In the genomic region with DNA sequence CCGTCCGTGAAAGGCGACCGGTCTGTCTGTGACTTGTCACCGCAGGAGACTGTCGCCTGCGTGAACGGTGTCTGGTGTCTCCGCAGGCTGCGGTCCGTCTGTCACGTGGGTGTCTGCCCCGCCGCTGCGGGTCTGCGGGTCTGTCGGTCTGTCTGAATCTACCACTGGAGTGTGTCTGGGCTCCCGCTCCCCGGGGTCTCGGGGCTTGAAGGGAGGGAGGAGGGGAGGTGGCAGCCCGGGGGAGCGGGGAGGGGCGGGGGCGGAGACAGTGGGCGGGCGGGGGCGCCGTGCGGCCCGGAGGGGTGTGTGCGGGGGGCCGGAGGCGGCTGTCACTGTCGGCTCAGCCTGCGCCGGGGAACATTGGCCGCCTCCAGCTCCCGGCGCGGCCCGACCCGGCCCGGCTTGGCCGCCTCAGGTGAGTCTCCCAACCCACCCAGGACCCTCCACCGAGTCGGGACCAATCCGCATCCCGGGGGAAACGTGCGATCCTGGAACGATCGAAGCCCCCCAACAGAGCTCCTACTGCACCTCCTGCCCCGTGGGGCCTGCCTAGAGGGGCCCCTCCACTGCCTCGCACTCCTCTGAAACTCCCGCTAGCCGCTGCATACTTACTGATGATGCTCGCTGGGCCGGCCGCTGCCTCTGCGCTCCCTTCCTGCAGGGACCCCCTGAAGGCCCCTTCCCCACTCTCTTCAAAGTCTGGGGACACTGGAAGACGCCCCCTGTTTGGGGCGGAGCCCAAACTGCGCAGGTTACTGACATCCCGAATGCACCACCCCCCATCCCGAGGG, we compare ENCODE assay signal across 8 mouse cellular contexts. TPM values are rescaled to one million over a fixed set of nuclear protein-coding genes. Genes with fewer than 3 reads are reported as not detected.
DNase-seq lines count a peak whose midpoint lies in the region; ATAC-seq and TF ChIP-seq lines count a peak whose summit lies in the region.

No protein-coding gene starts in this region.

- 0 out of 2 replicates have a peak, but pooled peaks have one; percentile 31 for ATAC-seq in hindbrain, embryonic 13.5 days (ENCODE audit: low FRiP score)
- ATAC-seq in limb, embryonic 15.5 days (ENCODE audit: insufficient number of reproducible peaks, low FRiP score, low TSS enrichment, low read depth), result no peak

- no peak overlapping the region for H3K4me3 ChIP-seq in CH12.LX (replicated peaks in 1 of 3; ENCODE audit: low read depth in 2 of 3, low read length in 2 of 3, poor library complexity in 1 of 3)
- H3K4me3 ChIP-seq in cortical plate, adult 2 months (ENCODE audit: insufficient read depth, low read length), result peak overlapping the region; percentile 44
- H3K4me3 ChIP-seq in hindbrain, embryonic 13.5 days, result peak overlapping the region; percentile 49
- peak overlapping the region; percentile 41 for H3K4me3 ChIP-seq in limb, embryonic 15.5 days

- no peak for TF ChIP-seq RAD21 in CH12.LX (IDR thresholded peaks at IDR 0.05; ENCODE audit: low read depth, low read length)

- H3K27me3 ChIP-seq in CH12.LX (replicated peaks), result peaks cover 33% of the 10 kb centered on the region
- peaks cover 47% of the 10 kb centered on the region for H3K27me3 ChIP-seq in hindbrain, embryonic 13.5 days
- peaks cover 65% of the 10 kb centered on the region for H3K27me3 ChIP-seq in limb, embryonic 15.5 days

- TF ChIP-seq EP300 in CH12.LX (IDR thresholded peaks at IDR 0.05; ENCODE audit: low read length), result no peak

- WGBS in hindbrain, embryonic 13.5 days, result 0% methylated on average over 44 of the region's 65 CpGs
- under 1% methylated on average over 46 of the region's 65 CpGs for WGBS in limb, embryonic 15.5 days

- no peak for TF ChIP-seq POLR2A in CH12.LX (IDR thresholded peaks at IDR 0.05; ENCODE audit: low read depth, low read length)
- no peak; the same call in 1 of the 2 replicates for TF ChIP-seq POLR2A in cortical plate, adult 2 months (IDR thresholded peaks at IDR 0.05; ENCODE audit: extremely low read depth, insufficient read depth, low read length)

- H3K4me1 ChIP-seq in CH12.LX (ENCODE audit: control insufficient read depth in 1 of 2, insufficient read depth in 2 of 2), result peaks cover 14 to 44% of the 10 kb centered on the region in 2 experiments; a peak in 3 of 4 replicates
- no peaks in the 10 kb centered on the region for H3K4me1 ChIP-seq in cortical plate, adult 2 months (ENCODE audit: control insufficient read depth, insufficient read depth, low read length)
- H3K4me1 ChIP-seq in hindbrain, embryonic 13.5 days (replicated peaks), result peaks cover 49% of the 10 kb centered on the region
- H3K4me1 ChIP-seq in limb, embryonic 15.5 days, result peaks cover 34% of the 10 kb centered on the region

- dilution Hi-C loops in CH12.LX (cut with MboI; ENCODE audit: extremely low pct_ligation_motif_present, extremely low pct_unique_long_range_greater_than_20kb, low sequenced_read_pairs), result no loop called here

- no peak overlapping the region for H3K9ac ChIP-seq in CH12.LX (ENCODE audit: insufficient read depth, low read depth)
- H3K9ac ChIP-seq in hindbrain, embryonic 13.5 days, result peak overlapping the region; percentile 81
- peak overlapping the region; percentile 31 for H3K9ac ChIP-seq in limb, embryonic 15.5 days

- no peaks in the 10 kb centered on the region for H3K79me2 ChIP-seq in CH12.LX (replicated peaks; ENCODE audit: control insufficient read depth, extremely low read depth, insufficient read depth, poor library complexity, severe bottlenecking)

- DNase-seq in gastrocnemius, adult 18-20 months (ENCODE audit: low spot score), result peak; percentile 33
- no peak for DNase-seq in gastrocnemius, postnatal 36 days
- no peak for DNase-seq in CH12.LX (ENCODE audit: extremely low read depth)
- peak; percentile 59 for DNase-seq in retina, postnatal 1 day
- no peak for DNase-seq in urinary bladder, postnatal 25 days (ENCODE audit: low spot score)

- H3K4me2 ChIP-seq in CH12.LX (ENCODE audit: insufficient read depth, low read depth, poor library complexity, severe bottlenecking), result peak overlapping the region; percentile 33; the same call in 1 of the 2 replicates
- H3K4me2 ChIP-seq in hindbrain, embryonic 13.5 days, result peak overlapping the region; percentile 89
- peak overlapping the region; percentile 88 for H3K4me2 ChIP-seq in limb, embryonic 15.5 days

- intact Hi-C loops in gastrocnemius, postnatal 36 days (cut with DNase I), result loop anchor here (2.0 kb wide), 1 partner anchor 157 kb away; no protein-coding TSS in a partner anchor

- TF ChIP-seq CTCF in CH12.LX (conservative IDR thresholded peaks at IDR 0.05 in 1 of 2, IDR thresholded peaks at IDR 0.05 in 1 of 2; ENCODE audit: low read depth in 2 of 2, low read length in 2 of 2), result no peak
- TF ChIP-seq CTCF in cortical plate, adult 2 months (IDR thresholded peaks at IDR 0.05; ENCODE audit: extremely low read depth, insufficient read depth, low read length), result no peak

- peaks cover 7% of the 10 kb centered on the region for H3K9me3 ChIP-seq in CH12.LX (replicated peaks; ENCODE audit: low read length)
- no peaks in the 10 kb centered on the region for H3K9me3 ChIP-seq in hindbrain, embryonic 13.5 days
- no peaks in the 10 kb centered on the region for H3K9me3 ChIP-seq in limb, embryonic 15.5 days

- in situ Hi-C loops in CH12.LX (cut with MboI; ENCODE audit: low pct_ligation_motif_present, low pct_unique_long_range_greater_than_20kb, low sequenced_read_pairs), result no loop called here

- H3K36me3 ChIP-seq in CH12.LX (replicated peaks in 1 of 2; ENCODE audit: control insufficient read depth in 1 of 2, insufficient read depth in 1 of 2, low read length in 1 of 2), result no peaks in the 10 kb centered on the region
- H3K36me3 ChIP-seq in hindbrain, embryonic 13.5 days, result no peaks in the 10 kb centered on the region
- no peaks in the 10 kb centered on the region for H3K36me3 ChIP-seq in limb, embryonic 15.5 days

- H3K27ac ChIP-seq in CH12.LX (ENCODE audit: insufficient read depth, low read depth), result no peak overlapping the region
- H3K27ac ChIP-seq in cortical plate, adult 2 months (ENCODE audit: insufficient read depth, low read length), result peak overlapping the region; percentile 83
- H3K27ac ChIP-seq in hindbrain, embryonic 13.5 days, result peak overlapping the region; percentile 78
- no peak overlapping the region for H3K27ac ChIP-seq in limb, embryonic 15.5 days

TF ChIP-seq in CH12.LX, 34 proteins besides CTCF, POLR2A, EP300 and RAD21:
- TF ChIP-seq KAT2A (IDR thresholded peaks at IDR 0.05; ENCODE audit: insufficient replicate concordance, low read length), result no peak
- TF ChIP-seq MEF2A (IDR thresholded peaks at IDR 0.05; ENCODE audit: borderline replicate concordance, low read depth, low read length), result no peak
- TF ChIP-seq SIN3A (IDR thresholded peaks at IDR 0.05; ENCODE audit: low read length), result no peak
- no peak for TF ChIP-seq RCOR1 (conservative IDR thresholded peaks at IDR 0.05; ENCODE audit: low read depth, low read length)
- TF ChIP-seq JUN (IDR thresholded peaks at IDR 0.05; ENCODE audit: insufficient read depth, low read depth, low read length), result no peak

RNA-seq across cellular contexts. Expression of a gene that starts 0.8 kb away (rescaled TPM):
- total RNA-seq in gastrocnemius, adult 18-20 months (2021), result 10 to 100 TPM; 25.0 to 27.7 TPM
- 10 to 100 TPM; 25.2 to 41.2 TPM for total RNA-seq in gastrocnemius, postnatal 36 days (2021)
- 0.13 TPM in 2 replicates for total RNA-seq in CH12.LX (2012; rRNA removed)
- not detected in 2 replicates for total RNA-seq in CH12.LX (2014; rRNA removed)
- 0.11 and 0.23 TPM in 2 replicates for polyA plus RNA-seq in CH12.LX (2012; ENCODE audit: insufficient read length, low read depth)
- 57.9 and 62.3 TPM in 2 replicates for polyA plus RNA-seq in cortical plate, adult 2 months (2012; rRNA removed)
- 22.2 and 23.8 TPM in 2 replicates for polyA plus RNA-seq in hindbrain, embryonic 13.5 days (2015; fragmentation: Nextera tagmentation; extraction: Ambion mirVana)
- polyA plus RNA-seq in limb, embryonic 15.5 days (2015; fragmentation: Nextera tagmentation; extraction: Ambion mirVana), result 11.3 and 25.3 TPM in 2 replicates

RNA-seq across cellular contexts. Expression of a gene that starts 6.3 kb away (rescaled TPM):
- total RNA-seq in gastrocnemius, adult 18-20 months (2021), result 10 to 100 TPM; 19.1 to 20.8 TPM
- 10 to 100 TPM; 17.6 to 25.1 TPM for total RNA-seq in gastrocnemius, postnatal 36 days (2021)
- total RNA-seq in CH12.LX (2012; rRNA removed) (2.9 and 4.1 TPM in 2 replicates), CH12.LX (2014; rRNA removed) (0.91 and 1.6 TPM in 2 replicates)
- polyA plus RNA-seq in CH12.LX (2012; ENCODE audit: insufficient read length, low read depth), result 4.4 and 5.2 TPM in 2 replicates
- polyA plus RNA-seq in cortical plate, adult 2 months (2012; rRNA removed), result 13.3 and 14.1 TPM in 2 replicates
- 12.9 and 14.1 TPM in 2 replicates for polyA plus RNA-seq in hindbrain, embryonic 13.5 days (2015; fragmentation: Nextera tagmentation; extraction: Ambion mirVana)
- polyA plus RNA-seq in limb, embryonic 15.5 days (2015; fragmentation: Nextera tagmentation; extraction: Ambion mirVana), result 6.7 and 11.3 TPM in 2 replicates

RNA-seq across cellular contexts. Expression of a gene that starts 19.3 kb away (rescaled TPM):
- 10 to 100 TPM; 29.6 to 40.8 TPM for total RNA-seq in gastrocnemius, adult 18-20 months (2021)
- 10 to 100 TPM; 27.7 to 39.8 TPM for total RNA-seq in gastrocnemius, postnatal 36 days (2021)
- 165 and 267 TPM in 2 replicates for total RNA-seq in CH12.LX (2012; rRNA removed)
- 148 and 183 TPM in 2 replicates for total RNA-seq in CH12.LX (2014; rRNA removed)
- polyA plus RNA-seq in CH12.LX (2012; ENCODE audit: insufficient read length, low read depth), result 493 and 576 TPM in 2 replicates
- polyA plus RNA-seq in cortical plate, adult 2 months (2012; rRNA removed), result 226 and 239 TPM in 2 replicates
- polyA plus RNA-seq in hindbrain, embryonic 13.5 days (2015; fragmentation: Nextera tagmentation; extraction: Ambion mirVana), result 105 and 113 TPM in 2 replicates
- 113 and 117 TPM in 2 replicates for polyA plus RNA-seq in limb, embryonic 15.5 days (2015; fragmentation: Nextera tagmentation; extraction: Ambion mirVana)

RNA-seq across cellular contexts. Expression of a gene that starts 26.1 kb away (rescaled TPM):
- 1 to 10 TPM; 2.2 to 4.4 TPM for total RNA-seq in gastrocnemius, adult 18-20 months (2021)
- total RNA-seq in gastrocnemius, postnatal 36 days (2021), result 1 to 10 TPM; 3.7 to 4.1 TPM
- 1.4 and 1.8 TPM in 2 replicates for total RNA-seq in CH12.LX (2012; rRNA removed)
- total RNA-seq in CH12.LX (2014; rRNA removed), result 0.81 and 0.86 TPM in 2 replicates
- polyA plus RNA-seq in CH12.LX (2012; ENCODE audit: insufficient read length, low read depth), result 3.9 and 5.1 TPM in 2 replicates
- polyA plus RNA-seq in cortical plate, adult 2 months (2012; rRNA removed), result 8.4 and 8.8 TPM in 2 replicates
- polyA plus RNA-seq in hindbrain, embryonic 13.5 days (2015; fragmentation: Nextera tagmentation; extraction: Ambion mirVana), result 19.2 and 20.0 TPM in 2 replicates
- polyA plus RNA-seq in limb, embryonic 15.5 days (2015; fragmentation: Nextera tagmentation; extraction: Ambion mirVana), result 109 and 110 TPM in 2 replicates

RNA-seq across cellular contexts. Expression of a gene that starts 45.2 kb away (rescaled TPM):
- 1 to 10 TPM; 2.0 to 2.2 TPM for total RNA-seq in gastrocnemius, adult 18-20 months (2021)
- 1 to 10 TPM; 2.4 to 2.5 TPM for total RNA-seq in gastrocnemius, postnatal 36 days (2021)
- total RNA-seq in CH12.LX (2012; rRNA removed), result 11.1 and 11.5 TPM in 2 replicates
- total RNA-seq in CH12.LX (2014; rRNA removed), result 2.8 and 3.0 TPM in 2 replicates
- 7.9 and 8.2 TPM in 2 replicates for polyA plus RNA-seq in CH12.LX (2012; ENCODE audit: insufficient read length, low read depth)
- 34.0 and 35.2 TPM in 2 replicates for polyA plus RNA-seq in cortical plate, adult 2 months (2012; rRNA removed)
- polyA plus RNA-seq in hindbrain, embryonic 13.5 days (2015; fragmentation: Nextera tagmentation; extraction: Ambion mirVana), result 25.8 and 27.4 TPM in 2 replicates
- 13.9 and 14.4 TPM in 2 replicates for polyA plus RNA-seq in limb, embryonic 15.5 days (2015; fragmentation: Nextera tagmentation; extraction: Ambion mirVana)

Comparison
In these comparisons a context has a peak if more than half of its experiments do, and no peak if none do; other contexts are left out.
1. DNase-seq: peak in gastrocnemius, adult 18-20 months (single experiment) and retina, postnatal 1 day (single experiment); none in gastrocnemius, postnatal 36 days (0 of 2), CH12.LX (single experiment) and urinary bladder, postnatal 25 days (single experiment).
2. H3K27ac ChIP-seq: peak in cortical plate, adult 2 months (single experiment) and hindbrain, embryonic 13.5 days (single experiment); none in CH12.LX (single experiment) and limb, embryonic 15.5 days (single experiment).
3. H3K4me2 ChIP-seq: peak in every context shown above with its lines; median percentile 89 in hindbrain, embryonic 13.5 days; 88 in limb, embryonic 15.5 days; 33 in CH12.LX.
4. H3K4me3 ChIP-seq: peak in cortical plate, adult 2 months (single experiment), hindbrain, embryonic 13.5 days (single experiment) and limb, embryonic 15.5 days (single experiment); none in CH12.LX (0 of 3).
5. RNA of a gene that starts 0.8 kb away (polyA plus RNA-seq): 57.9 to 62.3 TPM in cortical plate, adult 2 months, 22.2 to 23.8 TPM in hindbrain, embryonic 13.5 days and 11.3 to 25.3 TPM in limb, embryonic 15.5 days; 0.11 to 0.23 TPM in CH12.LX; every median in the first group is over 10 times any median in the second.